Mouse (Mus musculus): ENCODE results near the gene Rps15.

The Rps15 gene

DNA sequence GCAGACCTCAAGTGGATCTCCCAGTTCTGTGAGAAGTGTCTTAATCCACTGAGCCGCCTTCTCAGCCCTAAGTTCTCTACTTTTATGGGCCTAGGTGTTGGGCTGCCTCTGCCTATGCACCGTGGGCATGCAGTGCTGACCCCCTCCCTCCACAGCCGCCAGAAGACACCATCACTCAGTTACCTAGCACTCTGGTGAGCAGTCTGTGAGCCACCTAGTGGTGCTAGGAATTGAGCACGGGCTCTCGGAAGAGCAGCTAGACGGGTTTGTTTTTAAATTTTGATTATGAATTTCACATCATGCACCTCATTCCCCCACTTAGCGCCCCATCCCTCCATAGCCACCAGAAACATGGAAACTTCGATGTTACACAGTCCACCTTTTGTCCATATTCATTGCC lies 3.6 kb upstream of the Rps15 start:
- no peak for DNase-seq (ENCODE audit: low spot score)

DNA sequence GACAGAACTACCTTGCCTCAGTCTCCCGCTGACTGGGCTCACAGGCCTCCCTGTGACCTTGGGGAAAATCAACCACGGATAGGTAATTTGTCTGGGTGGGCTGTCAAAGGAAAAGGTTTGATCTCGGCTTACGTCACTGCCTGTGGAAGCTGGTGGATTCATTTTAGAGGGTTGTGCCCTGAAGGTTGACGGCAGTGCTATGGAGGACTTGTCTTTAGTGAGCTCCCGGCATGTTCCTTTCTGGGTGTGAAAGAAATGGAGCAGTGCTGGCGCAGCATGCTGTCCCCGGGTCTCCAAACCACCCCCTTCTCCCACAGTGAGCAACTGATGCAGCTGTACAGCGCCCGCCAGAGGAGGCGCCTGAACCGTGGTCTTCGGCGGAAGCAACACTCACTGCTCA lies 1.1 kb downstream of the Rps15 start:
- peak; percentile 34 for DNase-seq (ENCODE audit: low spot score)

DNA sequence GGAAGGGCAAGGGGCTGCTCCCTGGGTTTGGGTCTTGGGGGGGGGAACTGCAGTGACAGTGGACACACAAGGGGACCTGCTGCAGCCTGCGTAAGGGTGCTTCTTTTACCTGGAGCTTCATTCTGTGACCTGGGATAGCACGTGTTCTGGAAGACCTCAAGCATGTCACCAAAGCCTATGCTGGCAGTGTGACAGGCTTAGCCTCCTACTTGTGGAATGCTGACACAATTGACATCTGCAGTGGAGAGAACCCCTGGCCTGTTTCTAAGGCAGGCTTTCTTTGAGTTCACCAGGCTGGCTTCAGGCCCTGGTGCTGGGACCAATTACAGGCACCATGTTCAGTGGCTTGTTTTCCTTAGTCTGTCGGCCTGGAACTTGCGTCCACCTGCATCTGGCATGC lies 2.1 kb downstream of the Rps15 start:
- DNase-seq (ENCODE audit: low spot score): peak; percentile 23

DNA sequence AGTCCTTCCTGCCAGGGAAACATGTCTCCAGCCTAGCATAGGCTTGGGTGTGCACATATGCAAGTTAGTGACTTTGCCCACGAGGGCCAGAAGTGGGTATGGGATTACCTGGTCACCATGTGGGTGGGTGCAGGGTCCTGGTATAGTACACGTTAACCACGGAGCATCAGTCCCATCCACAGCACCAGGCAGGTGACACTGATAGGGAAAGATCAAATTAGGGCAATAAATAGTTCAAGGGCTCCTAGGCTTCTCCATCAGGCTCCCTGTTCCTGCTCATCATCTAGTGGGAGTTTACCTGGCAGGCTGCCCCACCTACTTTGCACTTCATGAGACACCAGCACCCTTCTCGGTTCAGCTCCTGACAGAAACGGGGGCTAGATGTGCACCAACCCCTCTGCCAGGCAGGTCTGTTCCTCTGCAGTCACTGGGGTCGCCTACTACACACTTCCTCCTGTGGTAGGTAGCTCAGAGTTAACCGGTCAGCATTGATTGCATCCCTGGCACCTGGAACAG lies 2.6 kb downstream of the Rps15 start:
- no peak for DNase-seq (ENCODE audit: low spot score)

DNA sequence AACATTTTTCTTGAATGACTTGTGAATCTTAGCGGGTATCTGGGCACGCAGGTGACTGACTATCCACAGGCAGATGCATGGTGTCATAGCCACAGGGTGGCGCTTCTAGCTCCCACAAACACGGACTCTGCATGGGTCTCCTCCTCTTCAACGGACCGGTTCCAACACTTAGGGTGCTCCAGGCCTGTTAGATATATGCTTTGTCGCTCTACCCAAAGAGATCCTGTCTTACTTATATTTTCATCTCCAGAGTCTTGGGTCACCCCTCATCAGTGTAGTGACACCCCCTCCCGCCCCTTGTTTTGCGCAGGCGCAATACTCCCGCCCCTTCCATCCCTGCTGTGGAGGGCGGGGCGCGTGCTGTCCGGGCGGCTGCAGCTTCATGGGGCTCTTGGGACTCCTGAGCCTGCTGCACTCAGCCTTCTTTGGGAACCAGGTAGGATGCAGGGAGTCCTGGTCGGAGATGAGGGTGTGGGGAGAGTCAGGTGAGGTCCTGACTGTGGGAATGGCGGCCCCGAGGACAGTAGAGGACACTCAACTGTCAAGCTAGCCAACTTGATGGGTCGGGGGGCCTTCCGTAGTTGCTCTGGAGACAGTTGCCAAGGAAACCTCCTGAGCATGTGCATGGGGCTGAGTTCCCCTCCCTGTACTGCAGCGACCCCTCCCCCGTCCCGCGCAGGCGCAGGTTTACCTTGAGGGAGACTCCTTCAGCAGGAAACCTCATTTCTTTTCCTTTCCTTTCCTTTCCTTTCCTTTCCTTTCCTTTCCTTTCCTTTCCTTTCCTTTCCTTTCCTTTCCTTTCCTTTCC lies 3.6 kb downstream of the Rps15 start, which contains the start of gene Apc2:
Gene Apc2, plus strand, starts transcription at position 360 of the 808 bp plus-strand sequence.
- DNase-seq (ENCODE audit: low spot score): peak; percentile 75

DNA sequence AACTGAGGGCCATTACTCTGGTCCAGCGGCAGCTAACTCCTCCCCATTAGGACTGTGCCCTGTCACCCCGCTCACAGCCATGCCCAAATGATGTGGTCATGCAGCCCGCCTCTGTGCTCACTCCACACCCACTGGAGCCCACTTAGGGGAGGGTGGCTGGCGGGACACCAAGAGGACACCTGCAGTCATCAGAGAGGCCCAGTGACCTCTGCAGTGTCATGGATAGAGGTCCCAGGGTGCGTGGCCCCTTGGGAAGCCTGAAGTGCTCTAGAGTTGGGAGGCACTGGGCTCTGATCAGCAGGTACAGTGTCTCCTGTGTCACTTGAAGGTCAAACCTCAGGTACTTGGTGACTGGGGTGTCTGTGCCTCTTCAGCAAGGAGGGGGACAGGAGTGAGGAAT lies 4.6 kb downstream of the Rps15 start:
- no peak for DNase-seq (ENCODE audit: low spot score)

DNA sequence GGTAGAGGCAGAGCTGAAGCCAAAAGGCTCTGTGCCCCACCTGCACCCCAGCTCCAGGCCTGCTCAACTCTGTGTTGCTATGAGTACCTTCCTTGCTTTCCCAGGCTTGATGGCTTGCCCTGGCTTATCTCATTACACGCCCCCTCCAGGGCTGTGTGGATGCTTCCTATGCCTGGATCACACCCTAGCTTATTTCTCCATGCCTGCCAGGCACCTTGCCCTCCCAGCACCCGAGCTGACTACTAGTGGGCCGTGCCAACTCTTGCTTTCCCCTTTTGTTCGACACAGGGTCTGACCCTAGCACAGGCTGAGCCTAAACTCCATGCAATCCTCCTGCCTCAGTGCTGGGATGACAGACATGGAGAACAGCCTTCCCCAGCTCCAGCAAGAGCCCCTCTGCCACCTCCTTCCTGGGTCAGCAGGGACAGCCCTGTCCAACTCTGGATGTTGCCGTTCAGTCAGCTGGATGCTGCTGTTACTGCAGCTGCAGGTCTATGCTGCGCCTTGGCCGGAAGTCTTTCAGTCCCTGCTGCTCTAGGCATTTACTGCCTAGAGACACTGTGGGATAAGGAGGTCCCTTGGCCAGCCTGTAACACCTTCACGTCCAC lies 5.4 kb downstream of the Rps15 start:
- no peak for DNase-seq (ENCODE audit: low spot score)

DNA sequence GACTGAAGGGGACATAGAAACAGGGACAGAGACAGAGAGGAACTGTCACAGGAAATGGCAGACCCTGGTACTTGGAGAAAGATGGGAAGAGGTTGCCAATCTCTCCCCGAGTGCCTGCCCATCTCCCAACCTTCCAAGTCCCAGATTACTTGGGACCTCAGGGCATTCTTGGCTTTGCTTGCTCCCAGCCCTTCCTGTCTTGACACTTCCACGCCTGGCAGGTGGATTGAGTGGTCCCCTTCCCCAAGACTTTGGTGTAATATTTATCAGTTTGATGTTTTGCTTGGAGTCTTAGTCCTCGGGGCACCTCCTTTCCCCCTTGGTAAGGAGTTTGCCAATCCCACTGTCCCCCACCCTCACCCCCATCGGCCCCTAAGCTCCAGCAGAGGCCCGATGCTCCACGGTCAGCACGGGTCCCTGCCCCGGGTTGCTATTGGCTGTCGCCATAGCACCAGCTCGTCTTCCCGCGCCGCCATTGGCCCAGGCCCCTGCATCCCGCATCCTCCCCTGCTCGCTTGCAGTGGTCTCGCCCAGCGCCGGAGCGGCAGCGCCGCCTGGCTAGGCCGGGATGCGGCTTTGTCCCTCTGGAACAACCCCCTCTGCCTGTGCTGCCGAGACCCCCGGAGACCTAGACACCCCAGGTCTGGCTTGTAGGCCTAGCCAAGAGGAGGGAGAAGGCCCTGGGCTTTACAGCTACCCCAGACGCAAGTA lies 6.5 kb downstream of the Rps15 start:
- no peak for DNase-seq (ENCODE audit: low spot score)

DNA sequence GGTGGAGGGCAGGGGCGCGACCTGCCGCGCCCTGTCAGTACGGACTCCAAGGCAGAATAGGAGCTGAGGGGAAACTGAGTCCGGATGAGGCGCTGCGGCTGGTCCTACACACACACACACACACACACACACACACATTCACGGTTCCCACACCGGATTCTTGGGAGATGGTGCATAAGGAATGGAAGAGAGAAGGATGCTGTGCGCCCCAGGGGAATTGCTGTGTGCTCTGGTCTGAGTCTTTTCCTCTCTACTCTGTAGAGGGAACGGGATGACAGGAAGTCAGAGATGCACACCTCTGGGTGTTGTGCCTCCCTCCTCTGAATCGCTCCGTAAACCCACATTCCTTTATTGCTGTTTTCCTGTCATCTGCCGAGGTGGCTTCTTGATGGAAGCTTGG lies 7.0 kb downstream of the Rps15 start:
- no peak for DNase-seq (ENCODE audit: low spot score)

DNA sequence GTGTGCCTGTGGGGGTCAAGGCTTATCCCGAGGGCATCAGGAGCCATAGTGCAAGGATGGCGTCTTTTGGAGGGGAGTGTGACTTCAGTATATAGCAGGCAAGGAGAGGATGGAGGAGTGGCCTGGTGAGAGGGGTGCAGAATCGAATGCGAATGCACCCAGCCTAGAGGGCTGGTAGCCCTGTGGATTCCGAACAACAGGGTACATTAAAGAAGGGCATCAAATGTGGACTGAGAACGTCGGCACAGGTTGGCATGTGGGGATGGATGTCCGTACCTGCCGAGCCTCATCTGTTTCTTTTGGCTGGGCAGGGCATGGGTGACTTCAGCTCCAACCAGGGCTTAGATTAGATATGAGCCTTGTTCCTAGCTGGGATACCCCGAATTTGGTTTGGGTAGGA lies 7.6 kb downstream of the Rps15 start:
- DNase-seq (ENCODE audit: low spot score): no peak

DNA sequence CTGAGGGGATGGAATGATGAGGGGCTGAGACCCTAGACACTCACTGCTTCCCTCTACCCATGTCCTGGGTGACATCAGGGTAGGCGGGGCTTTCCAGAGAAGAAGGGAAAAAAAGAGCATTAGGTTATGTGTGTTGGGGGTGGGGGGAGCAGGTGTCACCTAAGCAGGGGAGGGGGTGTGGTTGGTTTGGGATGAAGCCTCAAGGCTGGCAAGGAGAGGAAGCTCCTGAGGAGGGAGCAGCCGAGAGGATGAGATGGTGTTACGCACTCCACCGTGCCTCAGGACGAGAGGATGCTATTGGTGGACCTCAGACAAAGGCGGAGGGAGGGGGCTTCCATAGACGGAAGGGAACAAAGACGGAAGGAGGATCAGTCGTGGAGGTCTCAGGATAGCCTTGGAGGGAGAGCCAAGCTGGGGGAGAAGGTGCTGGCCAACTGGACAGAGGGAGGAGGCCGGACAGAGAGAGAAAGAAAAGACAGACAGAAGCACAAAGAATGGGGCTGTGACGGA lies 8.5 kb downstream of the Rps15 start:
- no peak for DNase-seq (ENCODE audit: low spot score)

DNA sequence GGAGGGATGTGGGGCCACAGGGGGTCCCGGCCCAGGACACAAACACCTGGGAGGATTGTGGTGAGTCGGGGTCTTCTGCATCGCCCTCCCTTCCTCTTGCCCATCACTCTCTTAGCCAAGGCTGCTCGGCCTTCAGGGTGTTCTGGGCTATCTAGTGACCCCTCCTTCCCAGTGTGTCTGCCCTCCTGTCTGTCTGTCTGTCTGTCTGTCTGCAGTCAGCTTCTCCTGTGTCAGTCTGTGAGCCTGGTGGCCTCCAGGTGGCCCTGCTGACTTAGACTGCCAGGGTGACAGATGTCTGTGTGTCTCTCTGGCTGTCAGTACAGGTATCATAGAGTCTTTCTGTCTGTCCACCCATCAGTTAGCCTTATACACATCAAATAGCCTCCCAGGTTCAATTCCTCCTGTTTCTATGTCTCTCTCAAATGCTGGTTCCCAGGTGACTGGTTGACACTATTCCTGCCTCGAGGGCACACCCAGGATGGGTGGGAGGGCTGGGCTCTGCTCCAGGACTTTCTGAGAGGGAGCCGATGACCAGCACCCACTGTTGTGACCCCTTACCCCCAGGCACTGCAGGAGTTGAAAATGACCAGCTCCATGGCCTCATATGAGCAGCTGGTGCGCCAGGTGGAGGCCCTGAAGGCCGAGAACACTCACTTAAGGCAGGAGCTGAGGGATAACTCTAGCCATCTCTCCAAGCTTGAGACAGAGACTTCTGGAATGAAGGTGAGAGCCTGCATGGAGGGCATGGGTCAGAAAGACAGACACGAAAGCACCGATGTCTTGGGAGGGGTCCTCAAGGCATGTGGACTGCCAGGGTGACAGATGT lies 9.2 kb downstream of the Rps15 start:
- DNase-seq (ENCODE audit: low spot score): no peak

DNA sequence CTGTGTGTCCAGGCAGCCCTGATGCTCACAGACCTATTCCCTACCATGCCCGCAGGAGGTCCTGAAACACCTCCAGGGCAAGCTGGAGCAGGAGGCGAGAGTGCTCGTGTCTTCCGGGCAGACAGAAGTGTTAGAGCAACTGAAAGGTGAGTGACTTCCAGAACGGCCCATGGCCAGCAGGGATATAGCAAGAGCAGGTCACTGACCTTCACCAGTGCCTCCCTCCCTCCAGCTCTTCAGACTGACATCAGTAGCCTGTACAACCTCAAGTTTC lies 9.8 kb downstream of the Rps15 start:
- no peak for DNase-seq (ENCODE audit: low spot score)

DNA sequence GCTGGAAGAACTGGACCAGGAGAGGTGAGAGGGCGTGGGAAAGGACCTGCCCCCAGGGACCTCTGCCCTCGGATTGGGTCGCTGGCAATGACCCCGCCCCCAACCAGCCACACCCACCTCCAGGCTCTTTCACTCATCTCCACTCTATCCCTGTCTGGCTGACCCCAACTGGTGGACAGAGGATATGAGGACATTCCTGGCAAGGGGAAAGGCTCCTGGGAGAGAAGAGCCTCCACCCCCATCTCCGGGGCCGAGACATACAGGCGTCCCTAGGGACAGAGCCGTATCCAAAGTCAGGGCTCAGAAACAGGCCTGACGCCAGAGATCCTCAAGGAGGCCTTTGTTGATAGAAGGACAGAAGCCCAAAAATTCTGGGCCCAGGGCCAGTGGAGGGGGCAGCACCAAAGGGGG lies 10.2 kb downstream of the Rps15 start:
- no peak for DNase-seq (ENCODE audit: low spot score)

DNA sequence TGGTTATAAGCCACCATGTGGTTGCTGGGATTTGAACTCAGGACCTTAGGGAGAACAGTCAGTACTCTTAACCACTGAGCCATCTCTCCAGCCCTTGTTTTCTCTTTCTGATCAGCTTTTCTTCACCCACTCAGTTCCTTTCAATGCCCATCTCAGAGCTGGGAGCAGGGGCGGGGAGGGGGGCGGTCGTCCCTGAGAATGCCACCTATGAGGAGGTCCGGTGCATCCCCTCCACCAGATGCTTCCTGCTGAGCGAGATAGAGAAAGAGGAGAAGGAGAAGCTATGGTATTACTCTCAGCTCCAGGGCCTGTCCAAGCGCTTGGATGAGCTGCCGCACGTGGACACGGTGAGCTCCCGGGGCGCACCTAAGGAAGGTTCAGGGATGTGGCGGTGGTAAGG lies 12.2 kb downstream of the Rps15 start:
- no peak for DNase-seq (ENCODE audit: low spot score)

DNA sequence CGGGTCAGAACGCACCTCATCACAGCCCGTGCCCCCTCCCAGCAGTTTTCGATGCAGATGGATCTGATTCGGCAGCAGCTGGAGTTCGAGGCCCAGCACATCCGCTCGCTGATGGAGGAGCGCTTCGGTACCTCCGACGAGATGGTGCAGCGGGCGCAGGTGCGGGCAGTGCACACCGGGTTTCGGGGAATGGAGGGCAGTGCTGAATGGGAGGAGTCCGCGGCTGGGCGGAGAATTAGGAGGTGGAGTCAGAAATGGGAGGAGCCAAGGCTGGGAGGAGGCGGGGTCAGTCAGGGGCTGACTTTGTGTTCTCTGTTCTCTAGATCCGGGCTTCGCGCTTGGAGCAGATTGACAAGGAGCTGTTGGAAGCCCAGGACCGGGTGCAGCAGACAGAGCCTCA lies 12.6 kb downstream of the Rps15 start:
- no peak for DNase-seq (ENCODE audit: low spot score)

DNA sequence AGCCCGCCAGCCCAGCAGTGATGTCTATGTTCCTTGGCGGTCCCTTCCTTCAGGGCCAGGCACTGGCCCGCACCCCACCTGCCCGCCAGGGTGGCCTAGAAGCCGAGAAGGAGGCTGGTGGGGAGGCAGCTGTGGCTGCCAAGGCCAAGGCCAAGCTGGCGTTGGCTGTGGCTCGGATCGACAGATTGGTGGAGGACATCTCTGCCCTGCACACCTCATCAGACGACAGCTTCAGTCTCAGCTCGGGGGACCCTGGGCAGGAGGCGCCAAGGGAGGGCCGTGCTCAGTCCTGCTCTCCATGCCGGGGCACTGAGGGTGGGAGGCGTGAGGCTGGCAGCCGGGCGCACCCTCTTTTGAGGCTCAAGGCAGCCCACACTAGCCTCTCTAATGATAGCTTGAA lies 19.3 kb downstream of the Rps15 start:
- no peak for DNase-seq (ENCODE audit: low spot score)

DNA sequence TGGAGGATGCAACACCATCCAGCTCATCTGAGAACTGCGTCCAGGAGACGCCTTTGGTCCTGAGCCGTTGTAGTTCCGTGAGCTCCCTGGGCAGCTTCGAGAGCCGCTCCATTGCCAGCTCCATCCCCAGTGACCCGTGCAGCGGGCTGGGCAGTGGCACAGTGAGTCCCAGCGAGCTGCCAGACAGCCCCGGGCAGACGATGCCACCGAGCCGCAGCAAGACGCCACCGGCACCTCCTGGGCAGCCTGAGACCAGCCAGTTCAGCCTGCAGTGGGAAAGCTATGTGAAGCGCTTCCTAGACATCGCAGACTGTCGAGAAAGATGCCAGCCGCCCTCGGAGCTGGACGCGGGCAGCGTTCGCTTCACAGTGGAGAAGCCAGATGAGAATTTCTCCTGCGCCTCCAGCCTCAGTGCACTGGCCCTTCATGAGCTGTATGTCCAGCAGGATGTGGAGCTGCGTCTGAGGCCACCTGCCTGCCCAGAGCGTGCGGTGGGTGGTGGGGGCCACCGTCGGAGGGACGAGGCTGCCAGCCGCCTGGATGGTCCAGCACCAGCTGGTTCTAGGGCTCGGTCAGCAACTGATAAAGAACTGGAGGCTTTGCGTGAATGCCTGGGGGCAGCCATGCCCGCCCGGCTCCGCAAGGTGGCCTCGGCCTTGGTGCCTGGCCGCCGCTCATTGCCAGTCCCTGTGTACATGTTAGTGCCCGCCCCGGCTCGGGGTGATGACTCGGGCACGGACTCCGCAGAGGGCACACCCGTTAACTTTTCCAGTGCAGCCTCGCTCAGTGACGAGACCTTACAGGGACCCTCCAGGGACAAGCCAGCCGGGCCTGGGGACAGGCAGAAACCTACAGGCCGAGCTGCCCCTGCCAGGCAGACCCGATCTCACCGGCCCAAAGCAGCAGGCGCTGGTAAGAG lies 20.6 kb downstream of the Rps15 start:
- DNase-seq (ENCODE audit: low spot score): no peak

DNA sequence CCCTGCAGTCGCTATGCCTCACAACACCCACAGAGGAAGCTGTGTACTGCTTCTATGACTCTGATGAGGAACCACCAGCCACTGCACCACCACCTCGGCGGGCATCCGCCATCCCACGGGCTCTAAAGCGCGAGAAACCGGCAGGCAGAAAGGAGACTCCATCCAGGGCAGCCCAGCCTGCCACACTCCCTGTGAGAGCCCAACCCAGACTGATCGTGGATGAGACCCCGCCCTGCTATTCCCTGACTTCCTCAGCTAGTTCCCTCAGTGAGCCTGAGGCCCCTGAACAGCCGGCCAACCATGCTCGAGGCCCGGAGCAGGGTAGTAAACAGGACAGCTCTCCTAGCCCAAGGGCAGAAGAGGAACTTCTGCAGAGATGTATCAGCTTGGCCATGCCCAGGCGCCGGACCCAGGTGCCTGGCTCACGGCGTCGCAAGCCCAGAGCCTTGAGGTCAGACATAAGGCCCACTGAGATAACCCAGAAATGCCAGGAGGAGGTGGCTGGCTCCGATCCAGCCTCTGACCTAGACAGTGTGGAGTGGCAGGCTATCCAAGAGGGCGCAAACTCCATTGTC lies 21.5 kb downstream of the Rps15 start:
- DNase-seq (ENCODE audit: low spot score): no peak

DNA sequence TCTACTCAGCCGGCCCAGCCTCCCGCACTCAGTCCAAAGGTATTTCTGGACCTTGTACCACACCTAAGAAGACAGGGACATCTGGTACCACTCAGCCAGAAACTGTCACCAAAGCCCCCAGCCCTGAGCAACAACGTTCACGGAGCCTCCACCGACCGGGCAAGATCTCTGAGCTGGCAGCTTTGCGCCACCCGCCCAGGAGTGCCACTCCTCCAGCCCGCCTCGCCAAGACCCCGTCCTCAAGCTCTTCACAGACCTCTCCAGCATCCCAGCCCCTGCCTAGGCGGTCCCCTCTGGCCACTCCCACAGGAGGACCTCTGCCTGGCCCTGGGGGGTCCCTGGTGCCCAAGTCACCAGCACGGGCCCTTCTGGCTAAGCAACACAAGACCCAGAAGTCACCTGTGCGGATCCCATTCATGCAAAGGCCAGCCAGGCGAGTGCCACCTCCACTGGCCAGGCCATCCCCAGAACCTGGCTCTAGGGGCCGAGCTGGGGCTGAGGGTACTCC lies 22.3 kb downstream of the Rps15 start:
- no peak for DNase-seq (ENCODE audit: low spot score)
